Mouse (Mus musculus): ENCODE measurements around the gene Nrros.

The Nrros gene

GRCm38 (mm10) chr16:32160742-32161323, 4.6 kb downstream of the Nrros start:
- DNase-seq = peak; percentile 34

GRCm38 (mm10) chr16:32158966-32159365, 6.4 kb downstream of the Nrros start:
- no peak for DNase-seq

- DNase-seq = no peak
Measured at GRCm38 (mm10) chr16:32157369-32157768, 8.0 kb downstream of the Nrros start.

- no peak for DNase-seq
Measured at GRCm38 (mm10) chr16:32156719-32157118, 8.7 kb downstream of the Nrros start.

GRCm38 (mm10) chr16:32154437-32154836, 11.0 kb downstream of the Nrros start:
- no peak for DNase-seq

- DNase-seq = no peak
Measured at GRCm38 (mm10) chr16:32153976-32154375, 11.4 kb downstream of the Nrros start.

- DNase-seq = no peak
Measured at GRCm38 (mm10) chr16:32147589-32148207, 17.7 kb downstream of the Nrros start.

GRCm38 (mm10) chr16:32144592-32144991, 20.8 kb downstream of the Nrros start:
- DNase-seq = no peak

GRCm38 (mm10) chr16:32143766-32144165, 21.6 kb downstream of the Nrros start:
- DNase-seq = no peak

- no peak for DNase-seq
Measured at GRCm38 (mm10) chr16:32138954-32139353, 26.4 kb downstream of the Nrros start.

GRCm38 (mm10) chr16:32135842-32136357, 29.5 kb downstream of the Nrros start:
- no peak for DNase-seq

- DNase-seq = no peak
Measured at GRCm38 (mm10) chr16:32133148-32133547, 32.2 kb downstream of the Nrros start.

- DNase-seq = peak; percentile 79
Measured at GRCm38 (mm10) chr16:32130190-32130826, 35.1 kb downstream of the Nrros start.

GRCm38 (mm10) chr16:32129449-32130189, 35.8 kb downstream of the Nrros start:
- peak; percentile 33 for DNase-seq

GRCm38 (mm10) chr16:32127046-32127445, 38.3 kb downstream of the Nrros start:
- no peak for DNase-seq

- DNase-seq = no peak
Measured at GRCm38 (mm10) chr16:32125364-32125763, 40.0 kb downstream of the Nrros start.

GRCm38 (mm10) chr16:32124444-32125335, 40.7 kb downstream of the Nrros start:
- no peak for DNase-seq

GRCm38 (mm10) chr16:32124020-32124419, 41.4 kb downstream of the Nrros start:
- DNase-seq = no peak

- DNase-seq = no peak
Measured at GRCm38 (mm10) chr16:32120454-32120853, 44.9 kb downstream of the Nrros start.

- no peak for DNase-seq
Measured at GRCm38 (mm10) chr16:32116186-32116585, 49.2 kb downstream of the Nrros start.

GRCm38 (mm10) chr16:32115781-32116180, 49.6 kb downstream of the Nrros start:
- no peak for DNase-seq

GRCm38 (mm10) chr16:32114968-32115695, 50.3 kb downstream of the Nrros start:
- peak; percentile 91 for DNase-seq

All from thymus, postnatal 14 days (tissue).